Mouse (Mus musculus) testis, adult 2 months (tissue): Measurements from ENCODE around the gene Fbrs.

Source experiments
- CTCF ChIP-seq: fragments of 200-500 bp; IDR thresholded peaks from 2 replicates; pipeline ENCODE4 v1.5.1; 2012; ENCODE audit warnings: low read depth, mild to moderate bottlenecking, inconsistent platforms, low read length, moderate library complexity; ENCODE audit not compliant: control insufficient read depth, insufficient read depth, insufficient replicate concordance
- POLR2A ChIP-seq: fragments of 200-500 bp; IDR thresholded peaks from 2 replicates; pipeline ENCODE4 v1.6.1; 2012; ENCODE audit warnings: low read depth, mild to moderate bottlenecking, inconsistent platforms, low read length, moderate library complexity; ENCODE audit not compliant: control insufficient read depth

DNA sequence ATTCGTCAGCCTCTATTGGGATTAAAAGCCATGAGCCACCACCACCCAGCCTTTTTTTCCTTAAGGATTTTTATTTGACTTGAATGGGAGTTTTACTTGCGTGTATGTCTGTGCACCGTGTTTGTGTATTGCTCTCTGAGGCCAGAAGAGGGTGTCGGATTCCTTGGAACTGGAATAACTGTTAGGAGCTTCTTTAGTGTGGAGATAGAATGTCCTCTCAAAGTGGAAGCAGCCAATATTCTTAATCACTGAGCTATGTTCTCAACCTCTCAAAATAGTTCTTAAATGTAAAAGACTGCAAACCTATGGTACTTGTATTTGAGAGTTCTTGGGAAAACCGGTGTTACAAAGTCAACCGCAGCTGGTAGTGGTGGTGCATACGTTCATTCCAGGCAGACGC lies 32.2 kb downstream of the Fbrs start:
- TF ChIP-seq CTCF (no peak), POLR2A (no peak)
